Mouse (Mus musculus) left cerebral cortex, adult 11 months (tissue): Measurements from ENCODE around the gene Sae1.

ENCODE experiments used
- DNase-seq: peaks from one replicate; pipeline ENCODE4 v3.0.0; 2022; ENCODE audit warnings: low spot score

Gene Sae1

DNA sequence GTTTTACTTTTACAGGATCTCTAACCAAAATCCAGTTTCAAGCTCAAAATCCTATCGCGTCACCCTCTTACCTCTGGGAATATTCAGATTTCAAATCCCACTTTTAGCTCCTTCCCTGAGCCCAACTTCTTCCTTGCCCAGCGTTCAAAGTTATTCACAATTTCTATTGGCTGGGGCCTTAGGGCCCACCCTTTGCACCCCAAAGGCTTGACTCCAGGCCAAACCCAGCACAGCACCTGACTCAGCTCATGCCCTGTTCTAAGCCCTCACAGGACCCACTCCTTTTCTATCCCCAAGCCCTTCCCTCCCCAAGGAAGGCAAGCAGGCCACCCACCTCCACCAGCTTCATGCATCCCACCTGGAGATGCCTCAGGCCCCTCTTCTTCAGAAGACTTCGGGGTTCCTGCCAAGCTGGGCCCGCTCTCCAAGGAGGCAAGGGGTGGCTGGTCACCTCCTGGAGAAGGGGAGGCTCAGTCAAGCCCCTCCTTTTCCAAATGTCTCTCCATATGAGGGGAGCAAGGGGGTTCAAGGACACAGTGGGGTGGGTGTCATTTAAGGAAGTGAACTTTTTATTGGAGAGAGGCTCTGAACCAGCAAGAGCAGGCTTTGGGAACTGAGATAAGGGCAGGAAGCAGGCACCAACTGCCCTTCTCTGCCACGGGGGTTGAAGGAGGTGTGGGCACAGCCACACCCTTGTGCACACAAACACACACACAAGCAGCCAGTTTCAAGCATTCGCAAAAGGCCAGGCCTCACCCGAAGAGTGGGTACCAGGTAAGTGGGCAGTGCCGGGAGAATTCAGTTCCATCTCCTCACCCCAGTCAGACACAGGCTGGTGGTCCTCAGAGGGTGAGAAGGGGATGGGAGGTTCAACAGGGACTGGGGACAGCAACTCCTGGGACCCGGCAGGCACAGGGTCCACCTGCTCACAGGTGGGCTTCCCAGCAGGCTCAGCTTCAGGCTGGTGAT is 112.4 kb downstream of the Sae1 start:
- DNase-seq, result no peak

DNA sequence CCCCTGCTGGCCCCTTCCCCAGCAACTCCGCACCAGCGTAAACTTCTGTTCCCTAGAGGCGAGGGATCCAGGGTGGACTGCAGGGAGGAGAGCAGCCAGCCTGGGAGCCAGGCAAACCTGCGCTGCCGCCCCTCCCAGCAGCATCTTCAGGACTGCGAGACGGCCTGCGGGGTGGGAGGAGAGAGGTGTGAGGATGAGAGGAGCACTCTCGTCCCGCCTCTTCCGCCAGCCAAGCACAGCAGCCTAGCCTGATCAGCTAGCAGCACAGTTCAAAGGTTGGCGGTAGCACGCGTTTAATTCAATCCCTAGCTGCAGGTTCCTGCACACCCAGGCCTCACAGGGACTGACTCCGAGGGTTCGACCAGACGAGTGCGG is 113.9 kb downstream of the Sae1 start:
- DNase-seq, result no peak

DNA sequence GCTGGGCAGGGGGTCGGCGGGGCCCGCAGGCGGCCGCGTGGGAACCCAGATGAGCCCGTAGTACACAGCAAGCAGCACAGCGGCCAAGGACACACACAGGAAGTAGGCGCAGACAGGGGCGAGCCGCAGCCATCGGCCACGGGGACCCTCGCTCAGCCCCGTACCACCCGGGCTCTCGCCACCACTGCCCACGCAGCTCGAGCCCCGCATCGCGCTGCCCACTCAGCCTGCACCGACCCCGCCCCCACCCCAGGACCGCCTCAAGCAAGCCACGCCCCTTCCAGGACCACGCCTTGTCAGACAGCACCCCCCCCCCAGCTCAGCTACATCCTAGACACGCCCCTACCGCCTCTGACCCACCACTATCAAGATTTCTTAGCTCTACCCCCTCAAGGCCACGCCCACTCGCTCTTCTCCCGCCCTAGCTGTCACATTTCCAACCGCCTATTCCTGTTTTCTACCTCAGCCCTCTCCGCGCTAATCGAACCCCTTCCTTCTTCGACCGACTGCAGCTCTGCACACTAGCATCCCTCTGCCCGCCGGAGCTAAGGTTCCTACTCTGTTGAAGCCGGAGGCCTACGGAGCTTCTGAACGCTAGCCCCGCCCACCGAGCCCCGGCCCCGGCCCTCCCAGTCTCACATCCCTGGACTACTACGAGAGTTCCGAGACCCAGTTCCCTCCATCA is 114.4 kb downstream of the Sae1 start, which contains the start of gene Inafm1:
Gene Inafm1 (minus strand): TSS at position 537 of the 685 bp plus-strand sequence.
- peak; percentile 79 for DNase-seq

DNA sequence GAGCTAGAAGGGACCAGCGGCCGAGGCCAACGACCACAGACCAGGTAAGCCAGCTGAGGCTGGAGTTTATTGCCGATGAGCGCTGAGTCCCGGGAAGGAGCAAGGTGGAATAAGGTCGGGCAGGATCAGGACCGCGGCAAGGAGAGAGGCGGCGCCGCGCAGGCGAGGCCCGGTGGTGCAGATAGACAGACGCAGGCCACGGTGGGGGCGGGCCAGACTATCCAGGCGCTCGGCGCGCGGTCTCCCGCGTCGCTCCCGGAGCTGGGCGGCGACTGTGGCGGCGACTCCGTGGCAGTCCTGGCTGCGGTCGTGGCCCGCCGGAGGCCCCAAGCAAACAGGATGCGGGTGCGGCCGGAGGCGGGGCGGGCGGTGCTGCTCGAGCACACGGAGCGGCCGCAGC is 114.9 kb downstream of the Sae1 start:
- DNase-seq, result peak; percentile 67

DNA sequence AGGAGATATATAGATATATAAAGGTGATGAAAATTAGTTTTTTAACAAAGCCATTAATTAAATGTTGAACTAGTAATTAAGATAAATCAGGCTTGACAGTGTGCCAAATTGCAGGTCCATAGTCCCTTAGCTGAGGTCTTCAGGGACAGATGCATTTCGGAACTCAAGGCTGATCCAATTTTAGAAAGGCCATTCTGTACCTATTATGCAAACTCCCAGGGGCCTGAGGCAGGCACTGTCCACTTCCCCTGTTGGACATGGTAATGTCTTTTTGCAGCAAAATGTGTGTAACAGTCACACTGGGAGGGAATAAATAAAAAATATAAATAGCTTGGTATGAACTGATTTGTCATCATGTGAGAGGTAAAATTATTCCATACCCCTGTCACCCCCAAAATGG is 116.5 kb downstream of the Sae1 start:
- DNase-seq, result no peak
